Mouse (Mus musculus): ENCODE measurements around the gene Cpt1c. TPM values are rescaled to one million over a fixed set of nuclear protein-coding genes. Genes with fewer than 3 reads are reported as not detected.

The Cpt1c gene
- polyA plus RNA-seq, 1 experiment from 2014 or later = 3.5 TPM

DNA sequence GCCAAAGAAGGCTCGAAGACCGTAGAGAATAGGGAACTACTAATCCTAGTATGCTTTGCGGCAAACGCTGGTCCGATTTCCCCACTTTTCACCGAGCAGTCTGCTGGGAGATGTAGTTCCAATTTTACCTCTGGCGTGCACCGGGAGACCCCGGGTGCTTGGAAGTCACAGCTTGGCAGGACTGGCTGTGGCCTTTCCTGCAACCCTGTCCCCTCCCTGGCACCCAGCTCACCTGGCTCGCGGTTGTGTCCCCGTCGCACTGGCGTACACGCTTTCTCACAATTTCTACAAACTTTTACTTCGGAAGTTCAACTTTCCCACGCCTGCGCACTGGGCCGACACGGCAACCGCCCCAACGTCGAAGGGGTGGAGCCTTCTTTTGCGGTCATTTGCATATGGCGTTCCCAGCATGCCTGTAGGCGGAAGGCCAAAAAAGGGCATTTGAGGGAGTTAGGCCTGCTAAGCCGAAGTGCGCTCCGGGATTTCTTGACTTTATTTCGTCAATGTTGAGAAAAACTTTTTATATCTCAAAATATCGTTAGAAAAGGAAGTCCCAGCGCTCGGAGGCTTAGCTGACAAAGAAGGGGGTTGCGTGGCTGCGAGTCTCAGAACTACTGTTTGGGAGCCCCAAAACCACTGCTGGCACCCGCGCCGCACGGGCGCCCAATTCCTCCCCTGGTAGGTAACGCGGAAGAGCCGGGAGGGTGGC lies 22.7 kb upstream of the Cpt1c start, which contains the start of gene Irf3:
Irf3 (plus strand) TSS at position 418 of the 709 bp plus-strand sequence.
- H3K36me3 ChIP-seq (ENCODE audit: control insufficient read depth, insufficient read depth) = peaks cover 43% of the 10 kb centered on the region
- WGBS = under 1% methylated on average over 43 of the region's 43 CpGs

DNA sequence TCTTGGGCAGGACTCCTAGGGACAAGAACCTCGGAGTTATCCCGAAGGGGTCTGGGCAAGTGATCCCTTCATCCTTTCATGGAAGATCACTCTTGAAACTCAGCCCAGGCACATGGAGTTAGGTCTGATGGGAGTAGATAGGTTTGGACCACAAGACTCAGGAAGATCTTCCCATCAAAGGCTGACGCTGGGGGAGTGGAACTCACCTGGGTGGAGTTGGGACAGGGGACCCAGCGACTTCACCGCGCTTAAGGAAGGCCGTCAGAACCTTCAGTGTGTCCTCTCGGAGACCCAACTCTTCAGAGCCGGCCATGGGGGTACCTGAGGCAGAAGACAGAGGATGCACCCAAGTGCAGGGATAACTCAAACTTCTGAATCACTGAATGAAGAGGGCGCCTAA lies 22.0 kb upstream of the Cpt1c start:
- peaks cover 41% of the 10 kb centered on the region for H3K36me3 ChIP-seq (ENCODE audit: control insufficient read depth, insufficient read depth)
- no peak overlapping the region for H3K27ac ChIP-seq (ENCODE audit: low read depth, low read length)
- H3K4me3 ChIP-seq (ENCODE audit: low read depth, low read length) = peak overlapping the region; percentile 83
- H3K4me2 ChIP-seq (replicated peaks; ENCODE audit: low read depth) = peak overlapping the region; percentile 78
- no peaks in the 10 kb centered on the region for H3K9me3 ChIP-seq (ENCODE audit: control insufficient read depth)
- 9% methylated on average over 10 of the region's 10 CpGs for WGBS
- ATAC-seq = no peak
- TF ChIP-seq CTCF (IDR thresholded peaks at IDR 0.05; ENCODE audit: low read depth) = no peak
- no peaks in the 10 kb centered on the region for H3K27me3 ChIP-seq (replicated peaks; ENCODE audit: control insufficient read depth, insufficient read depth, low read length)
- 0 out of 2 replicates have a peak, but pooled peaks cover 5% of the 10 kb centered on the region for H3K4me1 ChIP-seq (replicated peaks; ENCODE audit: control insufficient read depth, insufficient read depth, low read length)
- H3K9ac ChIP-seq (ENCODE audit: low read depth, low read length) = peak overlapping the region; percentile 58

More for the DNA sequence above, 22.7 kb upstream of the Cpt1c start, which contains the start of gene Irf3:
- 0 out of 2 replicates have a peak, but pooled peaks cover 5% of the 10 kb centered on the region for H3K4me1 ChIP-seq (replicated peaks; ENCODE audit: control insufficient read depth, insufficient read depth, low read length)
- H3K4me2 ChIP-seq (replicated peaks; ENCODE audit: low read depth) = peak within 1 kb of the TSS; percentile 78
- ATAC-seq = peak; percentile 92
- peak within 1 kb of the TSS; percentile 74 for H3K9ac ChIP-seq (ENCODE audit: low read depth, low read length)
- no peaks in the 10 kb centered on the region for H3K27me3 ChIP-seq (replicated peaks; ENCODE audit: control insufficient read depth, insufficient read depth, low read length)
- H3K9me3 ChIP-seq (ENCODE audit: control insufficient read depth) = no peaks in the 10 kb centered on the region
- peak within 1 kb of the TSS; percentile 83 for H3K27ac ChIP-seq (ENCODE audit: low read depth, low read length)
- no peak for TF ChIP-seq CTCF (IDR thresholded peaks at IDR 0.05; ENCODE audit: low read depth)
- peak within 1 kb of the TSS; percentile 83 for H3K4me3 ChIP-seq (ENCODE audit: low read depth, low read length)

DNA sequence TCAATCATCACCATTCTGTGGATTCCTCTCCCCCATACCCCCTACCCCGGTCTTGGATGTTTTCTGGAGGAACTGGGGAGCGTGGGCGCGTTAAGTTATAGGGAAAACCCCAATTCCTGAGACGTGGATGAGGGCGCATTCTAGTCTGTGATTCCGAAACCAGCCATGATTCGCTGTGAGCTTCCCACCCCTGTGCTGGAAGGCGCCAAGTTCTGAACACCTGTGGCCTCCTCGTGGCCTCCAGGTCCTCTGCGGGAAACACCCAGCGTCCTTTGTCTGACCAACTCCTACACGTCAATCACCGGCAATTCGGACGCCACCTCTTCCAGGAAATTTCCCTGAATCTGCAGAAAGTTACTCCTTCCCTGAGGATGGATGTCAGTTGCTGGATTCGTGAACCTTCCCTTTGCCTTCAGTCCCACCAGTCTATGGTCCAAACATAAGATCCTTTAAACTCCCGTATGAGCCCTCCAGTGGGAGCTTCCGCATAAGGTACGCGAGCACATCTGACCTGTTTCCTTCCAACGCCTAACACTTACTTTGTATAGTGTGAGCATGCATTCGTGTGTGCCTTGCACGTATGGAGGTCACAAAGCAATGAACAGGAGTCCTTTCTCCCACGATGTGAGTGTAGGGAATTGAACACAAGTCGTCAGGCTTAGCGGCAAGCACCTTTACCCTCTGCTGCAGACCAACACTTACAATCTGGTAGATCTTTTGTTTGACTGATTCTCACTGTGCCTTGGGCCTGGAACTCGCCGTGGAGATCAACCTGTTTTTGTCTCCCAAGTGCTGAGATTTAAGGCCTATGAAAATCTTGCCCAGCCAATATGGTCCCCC lies 12.4 kb upstream of the Cpt1c start:
- H3K4me3 ChIP-seq (ENCODE audit: low read depth, low read length) = peak overlapping the region; percentile 55
- under 1% methylated on average over 29 of the region's 29 CpGs for WGBS
- peak overlapping the region; percentile 86 for H3K27ac ChIP-seq (ENCODE audit: low read depth, low read length)
- TF ChIP-seq CTCF (IDR thresholded peaks at IDR 0.05; ENCODE audit: low read depth) = 0 out of 2 replicates have a peak, but pooled peaks have one; percentile 5
- H3K36me3 ChIP-seq (ENCODE audit: control insufficient read depth, insufficient read depth) = peaks cover 14% of the 10 kb centered on the region
- no peaks in the 10 kb centered on the region for H3K4me1 ChIP-seq (replicated peaks; ENCODE audit: control insufficient read depth, insufficient read depth, low read length)
- peak overlapping the region; percentile 59 for H3K9ac ChIP-seq (ENCODE audit: low read depth, low read length)
- peak; percentile 49 for ATAC-seq
- H3K27me3 ChIP-seq (replicated peaks; ENCODE audit: control insufficient read depth, insufficient read depth, low read length) = no peaks in the 10 kb centered on the region
- H3K9me3 ChIP-seq (ENCODE audit: control insufficient read depth) = no peaks in the 10 kb centered on the region
- peak overlapping the region; percentile 81 for H3K4me2 ChIP-seq (replicated peaks; ENCODE audit: low read depth)

DNA sequence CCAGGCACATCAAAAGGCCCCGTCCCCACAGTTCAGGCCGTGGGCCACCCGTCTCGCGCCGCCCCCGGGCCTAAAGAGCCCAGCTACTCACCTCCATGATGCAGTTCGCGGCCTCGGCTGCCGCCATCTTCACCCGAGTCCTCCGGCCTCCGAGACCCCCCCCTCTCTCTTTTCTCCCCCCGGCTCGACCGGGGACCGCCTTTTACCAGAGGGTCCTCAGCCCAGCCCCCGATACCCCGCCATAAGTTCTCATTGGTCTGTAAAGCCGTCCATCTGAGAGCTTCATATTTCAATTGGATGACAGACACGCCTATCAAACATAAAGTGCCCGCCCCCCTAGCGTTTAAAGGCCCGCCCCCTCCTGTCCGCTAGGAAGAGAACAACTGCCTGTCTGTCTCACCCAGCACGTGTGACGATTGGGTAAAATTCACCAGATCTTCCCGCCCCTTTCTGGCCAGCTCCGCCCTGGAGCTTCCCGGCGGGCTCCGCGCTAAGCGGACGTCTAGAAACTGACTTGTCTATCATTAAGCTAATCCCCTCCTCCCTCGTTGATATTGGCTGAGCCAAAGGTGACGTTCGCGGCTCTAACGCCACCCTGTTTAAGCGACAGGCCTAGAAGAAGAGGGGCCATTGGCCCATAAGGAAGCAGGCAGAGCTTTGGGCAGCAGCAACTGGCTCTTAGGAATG lies 11.7 kb upstream of the Cpt1c start, which contains the start of gene Prmt1:
Prmt1 (minus strand) TSS at position 377 of the 687 bp plus-strand sequence.
- WGBS = 0% methylated on average over 42 of the region's 42 CpGs
- peaks cover 16% of the 10 kb centered on the region for H3K36me3 ChIP-seq (ENCODE audit: control insufficient read depth, insufficient read depth)
- H3K9ac ChIP-seq (ENCODE audit: low read depth, low read length) = peak within 1 kb of the TSS; percentile 81
- H3K9me3 ChIP-seq (ENCODE audit: control insufficient read depth) = no peaks in the 10 kb centered on the region
- no peaks in the 10 kb centered on the region for H3K27me3 ChIP-seq (replicated peaks; ENCODE audit: control insufficient read depth, insufficient read depth, low read length)
- peak within 1 kb of the TSS; percentile 81 for H3K4me2 ChIP-seq (replicated peaks; ENCODE audit: low read depth)
- ATAC-seq = peak; percentile 97
- peak within 1 kb of the TSS; percentile 70 for H3K4me3 ChIP-seq (ENCODE audit: low read depth, low read length)
- peak within 1 kb of the TSS; percentile 86 for H3K27ac ChIP-seq (ENCODE audit: low read depth, low read length)
- no peaks in the 10 kb centered on the region for H3K4me1 ChIP-seq (replicated peaks; ENCODE audit: control insufficient read depth, insufficient read depth, low read length)
- no peak for TF ChIP-seq CTCF (IDR thresholded peaks at IDR 0.05; ENCODE audit: low read depth)

DNA sequence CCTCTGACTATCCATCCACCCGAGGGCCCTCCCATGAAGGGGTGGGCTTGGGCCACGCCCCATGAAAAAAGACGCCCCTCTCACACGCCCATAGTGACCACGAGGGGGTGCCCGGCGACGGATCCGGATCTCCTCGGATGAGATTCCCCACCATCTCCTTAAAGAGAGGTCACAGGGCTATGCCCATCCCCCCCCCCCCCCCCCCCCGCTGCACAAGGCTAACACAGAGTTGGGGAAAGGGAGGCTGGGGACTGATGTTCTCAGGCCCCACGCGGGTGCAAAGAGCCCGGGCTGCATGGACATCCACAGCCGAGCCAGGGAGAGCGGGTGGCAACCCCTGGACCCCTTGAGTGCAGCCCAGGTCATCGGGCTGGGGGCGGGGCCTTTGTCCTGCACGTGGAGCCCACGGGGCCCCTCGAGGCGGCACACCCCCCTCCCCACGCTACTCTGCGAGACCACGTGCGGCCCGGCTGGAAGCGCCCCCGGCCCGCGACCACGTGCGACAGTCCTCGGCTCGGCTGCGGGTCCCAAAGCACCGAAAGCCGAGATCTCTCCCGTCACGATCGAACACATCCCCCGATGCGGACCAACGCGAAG lies 11.0 kb upstream of the Cpt1c start:
- peaks cover 19% of the 10 kb centered on the region for H3K36me3 ChIP-seq (ENCODE audit: control insufficient read depth, insufficient read depth)
- TF ChIP-seq CTCF (IDR thresholded peaks at IDR 0.05; ENCODE audit: low read depth) = peak; percentile 62
- H3K9ac ChIP-seq (ENCODE audit: low read depth, low read length) = peak overlapping the region; percentile 81
- H3K4me2 ChIP-seq (replicated peaks; ENCODE audit: low read depth) = peak overlapping the region; percentile 73
- H3K4me3 ChIP-seq (ENCODE audit: low read depth, low read length) = peak overlapping the region; percentile 70
- H3K9me3 ChIP-seq (ENCODE audit: control insufficient read depth) = no peaks in the 10 kb centered on the region
- ATAC-seq = no peak
- H3K27ac ChIP-seq (ENCODE audit: low read depth, low read length) = peak overlapping the region; percentile 83
- H3K27me3 ChIP-seq (replicated peaks; ENCODE audit: control insufficient read depth, insufficient read depth, low read length) = no peaks in the 10 kb centered on the region
- H3K4me1 ChIP-seq (replicated peaks; ENCODE audit: control insufficient read depth, insufficient read depth, low read length) = no peaks in the 10 kb centered on the region
- WGBS = under 1% methylated on average over 43 of the region's 45 CpGs

Data from intestine, postnatal 0 days (tissue).